Mouse (Mus musculus) adrenal gland, postnatal 25 days (tissue): Measurements from ENCODE around the gene Olfr968. TPM values are rescaled to one million over a fixed set of nuclear protein-coding genes. Genes with fewer than 3 reads are reported as not detected.

Experiments
- DNase-seq: peaks from one replicate; pipeline ENCODE4 v3.0.0; 2021; ENCODE audit warnings: mixed read lengths
- long read RNA-seq: library from polyadenylated mRNA; stranded (forward); transcript quantifications from one replicate; pipeline ENCODE4 v2.0.0, GENCODE M21; 2021
- total RNA-seq: library from RNA; stranded (reverse); gene quantifications from 2 replicates; pipeline ENCODE4 v1.2.3, GENCODE M21; 2021

The Olfr968 gene
- total RNA-seq, result not detected in 2 replicates
- long read RNA-seq, result 0 reads

GRCm38 (mm10) chr9:39783153-39783552 lies at the start of gene Olfr968:
TSS of gene Olfr968 (minus strand) at chr9:39783253.
- DNase-seq, result no peak

GRCm38 (mm10) chr9:39808560-39808959 lies 25.5 kb upstream of the Olfr968 start, which contains the start of gene Olfr970:
TSS of gene Olfr970 (plus strand) at chr9:39808860.
- DNase-seq, result no peak

GRCm38 (mm10) chr9:39790558-39790957 lies 7.5 kb upstream of the Olfr968 start, which contains the start of gene Olfr969:
TSS of gene Olfr969 (plus strand) at chr9:39790945.
- no peak for DNase-seq

- no peak for DNase-seq
These were observed 36.6 kb downstream of the Olfr968 start for GRCm38 (mm10) chr9:39746428-39746827.

- DNase-seq, result no peak
These were observed 37.1 kb downstream of the Olfr968 start, which contains the start of gene Olfr967 for GRCm38 (mm10) chr9:39745949-39746348. TSS of gene Olfr967 (plus strand) at chr9:39746249.

- no peak for DNase-seq
These were observed 42.3 kb downstream of the Olfr968 start for GRCm38 (mm10) chr9:39740741-39741140.

GRCm38 (mm10) chr9:39730678-39731077 lies 52.4 kb downstream of the Olfr968 start, which contains the start of gene Olfr150:
TSS of gene Olfr150 (plus strand) at chr9:39730978.
- DNase-seq, result no peak

Other genes starting within 250 kb of the Olfr968 start
- gene Olfr958, start 229.2 kb downstream of the Olfr968 start, total RNA-seq, result not detected in 2 replicates
- not detected in 2 replicates for gene Olfr959, start 207.7 kb downstream of the Olfr968 start, total RNA-seq
- gene AW551984, start 178.8 kb downstream of the Olfr968 start, total RNA-seq, result 7.4 and 11.7 TPM in 2 replicates
- gene Olfr148, start 172.6 kb downstream of the Olfr968 start, total RNA-seq, result not detected in 2 replicates
- not detected in 2 replicates for gene Olfr960, start 161.9 kb downstream of the Olfr968 start, total RNA-seq
- not detected in 2 replicates for gene Olfr961, start 138.2 kb downstream of the Olfr968 start, total RNA-seq
- not detected in 2 replicates for gene Olfr963, start 116.0 kb downstream of the Olfr968 start, total RNA-seq
- not detected in 2 replicates for gene Olfr149, start 76.1 kb downstream of the Olfr968 start, total RNA-seq
- not detected in 2 replicates for gene Olfr965, start 71.9 kb downstream of the Olfr968 start, total RNA-seq
- gene Olfr150, start 52.3 kb downstream of the Olfr968 start, total RNA-seq, result not detected in 2 replicates
- gene Olfr967, start 37.0 kb downstream of the Olfr968 start, total RNA-seq, result not detected in 2 replicates
- not detected in 2 replicates for gene Olfr969, start 7.7 kb upstream of the Olfr968 start, total RNA-seq
- gene Olfr970, start 25.6 kb upstream of the Olfr968 start, total RNA-seq, result not detected in 2 replicates
- gene Olfr971, start 53.6 kb upstream of the Olfr968 start, total RNA-seq, result not detected in 2 replicates
- gene Olfr972, start 83.2 kb upstream of the Olfr968 start, total RNA-seq, result not detected in 2 replicates
- gene Olfr229, start 124.1 kb upstream of the Olfr968 start, total RNA-seq, result not detected in 2 replicates
- gene Olfr974, start 154.2 kb upstream of the Olfr968 start, total RNA-seq, result not detected in 2 replicates
- not detected in 2 replicates for gene Olfr975, start 168.8 kb upstream of the Olfr968 start, total RNA-seq
- gene Olfr976, start 177.9 kb upstream of the Olfr968 start, total RNA-seq, result not detected in 2 replicates
- gene Olfr978, start 208.9 kb upstream of the Olfr968 start, total RNA-seq, result not detected in 2 replicates
- gene Olfr979, start 220.2 kb upstream of the Olfr968 start, total RNA-seq, result not detected in 2 replicates
- gene Olfr980, start 226.3 kb upstream of the Olfr968 start, total RNA-seq, result not detected in 2 replicates
- gene Olfr981, start 238.2 kb upstream of the Olfr968 start, total RNA-seq, result not detected in 2 replicates